Mouse (Mus musculus) heart, embryonic 10.5 days (tissue): Measurements from ENCODE around the gene Podn. TPM values are rescaled to one million over a fixed set of nuclear protein-coding genes. Genes with fewer than 3 reads are reported as not detected.
A peak's percentile ranks its signal among the peaks of the same experiment; 100 is the strongest.

Source experiments
- DNase-seq: peaks from one replicate; pipeline ENCODE4 v3.0.0-alpha.2; 2017; ENCODE audit warnings: low spot score
- H3K27ac ChIP-seq: fragments of 300-500 bp; sonication (generic); 2 replicates; pipeline ENCODE4 v1.5.1; 2016; ENCODE audit warnings: mild to moderate bottlenecking
- H3K27me3 ChIP-seq: fragments of 300-500 bp; sonication (generic); 2 replicates; pipeline ENCODE4 v1.6.1; 2016; ENCODE audit warnings: mild to moderate bottlenecking; ENCODE audit not compliant: poor library complexity, insufficient read depth, severe bottlenecking
- H3K36me3 ChIP-seq: fragments of 300-500 bp; sonication (generic); 2 replicates; pipeline ENCODE4 v1.6.1; 2016; ENCODE audit warnings: mild to moderate bottlenecking, moderate library complexity
- H3K4me1 ChIP-seq: fragments of 300-500 bp; sonication (generic); 2 replicates; pipeline ENCODE4 v1.6.1; 2016; ENCODE audit warnings: mild to moderate bottlenecking
- H3K4me3 ChIP-seq: fragments of 300-500 bp; sonication (generic); 2 replicates; pipeline ENCODE4 v1.5.1; 2016; ENCODE audit warnings: mild to moderate bottlenecking, moderate library complexity
- H3K9me3 ChIP-seq: fragments of 300-500 bp; sonication (generic); 2 replicates; pipeline ENCODE4 v1.6.1; 2016; ENCODE audit warnings: mild to moderate bottlenecking, moderate library complexity
- WGBS: fragments of 180-500 bp; shearing (Covaris S2); methylation state at CpG from one replicate; pipeline ENCODE4 v1.1.7; 2016; 5-methylcytosine and 5-hydroxymethylcytosine counted together
- polyA plus RNA-seq: library from polyadenylated mRNA; unstranded; fragments of >200 nt; fragmentation: Nextera tagmentation; extraction: Ambion mirVana; gene quantifications from 2 replicates; pipeline ENCODE4 v1.2.1, GENCODE M21; 2016

Gene Podn
- polyA plus RNA-seq, 1 experiment from 2014 or later: 0.21 TPM

GRCm38 (mm10) chr4:108026193-108026592 lies 70.1 kb downstream of the Podn start:
- Histone ChIP-seq H3K36me3 (no peaks in the 10 kb centered on the region), H3K4me1 (peaks cover 43% of the 10 kb centered on the region), H3K4me3 (no peak overlapping the region), H3K27ac (0 out of 2 replicates have a peak overlapping the region, but pooled peaks have one; percentile 37), H3K27me3 (peaks cover 58% of the 10 kb centered on the region), H3K9me3 (no peaks in the 10 kb centered on the region)
- WGBS: 21% methylated on average over 3 of the region's 3 CpGs
- DNase-seq: no peak

GRCm38 (mm10) chr4:108025269-108025668 lies 71.0 kb downstream of the Podn start:
- peak; percentile 92 for DNase-seq
- H3K36me3 ChIP-seq: no peaks in the 10 kb centered on the region
- H3K9me3 ChIP-seq: no peaks in the 10 kb centered on the region
- H3K4me1 ChIP-seq: peaks cover 39% of the 10 kb centered on the region
- peaks cover 51% of the 10 kb centered on the region for H3K27me3 ChIP-seq
- WGBS: 2% methylated on average over 10 of the region's 10 CpGs
- peak overlapping the region; percentile 49 for H3K4me3 ChIP-seq
- H3K27ac ChIP-seq: peak overlapping the region; percentile 63; the same call in 1 of the 2 replicates

- Histone ChIP-seq H3K36me3 (no peaks in the 10 kb centered on the region), H3K27ac (peak overlapping the region; percentile 17; the same call in 1 of the 2 replicates), H3K27me3 (peaks cover 47% of the 10 kb centered on the region), H3K4me1 (peaks cover 40% of the 10 kb centered on the region), H3K9me3 (no peaks in the 10 kb centered on the region), H3K4me3 (no peak overlapping the region)
- no peak for DNase-seq
- 66% methylated on average over 5 of the region's 5 CpGs for WGBS
These were observed 71.6 kb downstream of the Podn start for GRCm38 (mm10) chr4:108024641-108025040.

GRCm38 (mm10) chr4:108023186-108023585 lies 73.1 kb downstream of the Podn start:
- Histone ChIP-seq H3K4me3 (no peak overlapping the region), H3K36me3 (no peaks in the 10 kb centered on the region), H3K4me1 (peaks cover 52% of the 10 kb centered on the region), H3K27ac (no peak overlapping the region), H3K27me3 (peaks cover 32% of the 10 kb centered on the region), H3K9me3 (no peaks in the 10 kb centered on the region)
- DNase-seq: no peak
- WGBS: 86% methylated on average over 4 of the region's 4 CpGs

GRCm38 (mm10) chr4:108020178-108020577 lies 76.1 kb downstream of the Podn start:
- H3K36me3 ChIP-seq: no peaks in the 10 kb centered on the region
- no peak overlapping the region for H3K27ac ChIP-seq
- peaks cover 30% of the 10 kb centered on the region for H3K27me3 ChIP-seq
- peak; percentile 74 for DNase-seq
- H3K4me3 ChIP-seq: no peak overlapping the region
- WGBS: 84% methylated on average over 6 of the region's 6 CpGs
- no peaks in the 10 kb centered on the region for H3K9me3 ChIP-seq
- peaks cover 53% of the 10 kb centered on the region for H3K4me1 ChIP-seq

GRCm38 (mm10) chr4:108018961-108019921 lies 77.0 kb downstream of the Podn start:
- Histone ChIP-seq H3K27me3 (peaks cover 30% of the 10 kb centered on the region), H3K4me3 (no peak overlapping the region), H3K27ac (no peak overlapping the region), H3K4me1 (peaks cover 48% of the 10 kb centered on the region), H3K9me3 (no peaks in the 10 kb centered on the region), H3K36me3 (no peaks in the 10 kb centered on the region)
- WGBS: 43% methylated on average over 14 of the region's 14 CpGs
- peak; percentile 74 for DNase-seq

- Histone ChIP-seq H3K9me3 (no peaks in the 10 kb centered on the region), H3K36me3 (no peaks in the 10 kb centered on the region), H3K4me1 (peaks cover 41% of the 10 kb centered on the region), H3K4me3 (no peak overlapping the region), H3K27me3 (peaks cover 30% of the 10 kb centered on the region), H3K27ac (no peak overlapping the region; the same call in 1 of the 2 replicates)
- 42% methylated on average over 10 of the region's 10 CpGs for WGBS
- peak; percentile 71 for DNase-seq
These were observed 77.9 kb downstream of the Podn start for GRCm38 (mm10) chr4:108018241-108018923.

- no peak overlapping the region for H3K4me3 ChIP-seq
- H3K27ac ChIP-seq: no peak overlapping the region
- 66% methylated on average over 7 of the region's 7 CpGs for WGBS
- H3K27me3 ChIP-seq: peaks cover 25% of the 10 kb centered on the region
- no peaks in the 10 kb centered on the region for H3K36me3 ChIP-seq
- no peak for DNase-seq
- H3K9me3 ChIP-seq: no peaks in the 10 kb centered on the region
- peaks cover 41% of the 10 kb centered on the region for H3K4me1 ChIP-seq
These were observed 78.4 kb downstream of the Podn start for GRCm38 (mm10) chr4:108017839-108018238.

- no peak overlapping the region for H3K27ac ChIP-seq
- 79% methylated on average over 3 of the region's 3 CpGs for WGBS
- no peaks in the 10 kb centered on the region for H3K36me3 ChIP-seq
- no peak for DNase-seq
- H3K4me1 ChIP-seq: peaks cover 39% of the 10 kb centered on the region
- H3K9me3 ChIP-seq: no peaks in the 10 kb centered on the region
- no peak overlapping the region for H3K4me3 ChIP-seq
- peaks cover 16% of the 10 kb centered on the region; the same call in 1 of the 2 replicates for H3K27me3 ChIP-seq
These were observed 79.9 kb downstream of the Podn start for GRCm38 (mm10) chr4:108016321-108016720.

- Histone ChIP-seq H3K27me3 (peaks cover 13% of the 10 kb centered on the region; the same call in 1 of the 2 replicates), H3K4me1 (peaks cover 35% of the 10 kb centered on the region), H3K9me3 (no peaks in the 10 kb centered on the region), H3K27ac (peak overlapping the region; percentile 13; the same call in 1 of the 2 replicates), H3K4me3 (no peak overlapping the region), H3K36me3 (no peaks in the 10 kb centered on the region)
- DNase-seq: peak; percentile 87
- WGBS: 53% methylated on average over 14 of the region's 14 CpGs
These were observed 81.0 kb downstream of the Podn start for GRCm38 (mm10) chr4:108015067-108015765.

- no peak for DNase-seq
- H3K4me1 ChIP-seq: peaks cover 32% of the 10 kb centered on the region
- H3K36me3 ChIP-seq: no peaks in the 10 kb centered on the region
- peaks cover 13% of the 10 kb centered on the region; the same call in 1 of the 2 replicates for H3K27me3 ChIP-seq
- WGBS: 84% methylated on average over 2 of the region's 2 CpGs
- H3K27ac ChIP-seq: 0 out of 2 replicates have a peak overlapping the region, but pooled peaks have one; percentile 38
- H3K9me3 ChIP-seq: no peaks in the 10 kb centered on the region
- no peak overlapping the region for H3K4me3 ChIP-seq
These were observed 81.8 kb downstream of the Podn start for GRCm38 (mm10) chr4:108014466-108014865.

- peaks cover 35% of the 10 kb centered on the region; the same call in 1 of the 2 replicates for H3K27me3 ChIP-seq
- H3K4me3 ChIP-seq: no peak overlapping the region
- no peak for DNase-seq
- no peaks in the 10 kb centered on the region for H3K4me1 ChIP-seq
- H3K27ac ChIP-seq: no peak overlapping the region
- no peaks in the 10 kb centered on the region for H3K36me3 ChIP-seq
- WGBS: 64% methylated on average over 8 of the region's 8 CpGs
- H3K9me3 ChIP-seq: no peaks in the 10 kb centered on the region
These were observed 87.7 kb downstream of the Podn start for GRCm38 (mm10) chr4:108008541-108008940.
